Mouse (Mus musculus) brown adipose tissue, adult 24 weeks (tissue): ENCODE measurements around the gene B230217C12Rik. TPM values are rescaled to one million over a fixed set of nuclear protein-coding genes. Genes with fewer than 3 reads are reported as not detected.
"Not testable (repeated sequence)": the region's sequence is repeated elsewhere in the genome, so short reads cannot be mapped to it uniquely, and the experiment has no call there.

Experiments
- H3K27ac ChIP-seq: fragments of 200-500 bp; replicated peaks from 2 replicates; pipeline ENCODE4 v1.5.1; 2012; ENCODE audit warnings: low read depth, mild to moderate bottlenecking, low read length
- H3K4me1 ChIP-seq: fragments of 200-500 bp; 2 replicates; pipeline ENCODE4 v1.6.1; 2012; ENCODE audit warnings: low read length, mixed read lengths; ENCODE audit not compliant: control insufficient read depth, insufficient read depth, insufficient read length
- H3K4me3 ChIP-seq: fragments of 200-500 bp; 2 replicates; pipeline ENCODE4 v1.5.1; 2012; ENCODE audit warnings: low read depth, mild to moderate bottlenecking, low read length, moderate library complexity; ENCODE audit not compliant: insufficient read depth
- polyA plus RNA-seq: library from polyadenylated mRNA; stranded (reverse); fragments of >200 nt; gene quantifications from 2 replicates; pipeline ENCODE4 v1.2.4, GENCODE M21; 2012; ENCODE audit not compliant: missing spikeins, insufficient read depth, insufficient read length

B230217C12Rik gene
- polyA plus RNA-seq, 1 experiment: 0.59 TPM

DNA sequence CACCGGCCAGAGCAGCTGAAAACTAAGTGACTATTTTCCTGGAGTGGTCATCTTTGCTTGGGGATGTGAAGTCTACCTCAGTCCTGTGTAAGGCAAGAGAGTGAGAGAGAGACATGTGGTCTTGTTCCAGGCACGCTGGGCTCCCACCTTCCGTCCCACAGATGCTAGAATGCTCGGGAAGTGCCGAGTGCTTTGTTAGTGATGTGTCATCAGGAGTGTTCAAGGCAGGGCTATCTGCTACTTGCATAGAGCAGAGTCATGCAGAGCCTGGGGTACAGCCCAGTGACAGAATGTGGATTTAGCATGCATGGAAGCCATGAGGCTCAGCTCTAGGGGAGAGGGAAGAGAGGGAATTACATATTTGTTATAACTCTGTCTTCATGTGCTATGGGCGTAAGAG, 12.9 kb upstream of the B230217C12Rik start:
- Histone ChIP-seq H3K27ac (peak overlapping the region; percentile 33), H3K4me3 (no peak overlapping the region), H3K4me1 (peaks cover 60% of the 10 kb centered on the region)

DNA sequence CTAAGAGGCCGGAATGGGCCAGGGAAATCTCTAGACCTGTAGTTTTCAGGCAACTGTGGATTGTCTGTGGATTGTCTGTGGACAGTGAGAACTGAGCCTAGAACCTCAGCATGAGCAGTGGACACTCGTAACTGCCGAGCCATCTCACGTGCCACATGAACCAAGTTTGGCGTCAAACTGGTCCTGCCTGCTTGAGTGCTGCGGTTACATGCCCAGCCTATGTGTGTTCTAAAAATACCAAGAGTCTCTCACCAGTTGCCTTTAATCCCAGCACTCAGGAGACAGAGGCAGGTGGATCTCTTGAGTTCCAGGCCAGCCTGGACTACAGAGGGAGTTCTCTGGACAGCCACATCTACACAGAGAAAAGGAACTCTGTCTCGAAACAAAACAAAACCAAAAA, 11.2 kb upstream of the B230217C12Rik start:
- H3K4me1 ChIP-seq: peaks cover 54% of the 10 kb centered on the region
- no peak overlapping the region for H3K4me3 ChIP-seq
- peak overlapping the region; percentile 18; the same call in 1 of the 2 replicates for H3K27ac ChIP-seq

DNA sequence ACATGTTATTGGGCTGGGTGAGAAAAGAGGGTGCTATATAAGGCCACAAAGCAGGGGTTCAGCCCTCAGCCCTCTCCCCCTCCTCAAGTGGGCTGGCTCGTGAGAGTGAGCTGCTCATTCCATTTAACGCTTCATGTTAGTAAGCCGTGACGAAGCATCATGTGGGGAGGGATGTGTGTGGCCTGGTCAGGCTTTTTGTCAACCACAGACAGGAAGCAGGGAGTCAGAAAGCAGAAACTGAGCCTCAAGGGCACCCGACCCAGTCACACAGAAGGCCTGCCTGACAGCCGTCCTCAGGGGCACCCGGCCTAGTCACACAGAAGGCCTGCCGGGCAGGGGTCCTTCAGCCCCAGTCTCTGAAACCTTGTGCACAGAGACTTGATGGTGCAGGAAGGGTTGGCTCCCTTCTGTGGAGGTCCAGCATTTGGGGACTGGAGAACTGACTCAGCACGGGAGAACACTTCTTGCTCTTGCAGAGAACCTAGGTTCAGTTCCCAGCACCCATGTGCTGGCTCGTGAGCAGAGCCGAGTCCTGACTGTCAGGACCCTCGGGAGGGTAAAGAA, 10.6 kb upstream of the B230217C12Rik start:
- Histone ChIP-seq H3K27ac (peak overlapping the region; percentile 18), H3K4me1 (peaks cover 49% of the 10 kb centered on the region), H3K4me3 (no peak overlapping the region)

DNA sequence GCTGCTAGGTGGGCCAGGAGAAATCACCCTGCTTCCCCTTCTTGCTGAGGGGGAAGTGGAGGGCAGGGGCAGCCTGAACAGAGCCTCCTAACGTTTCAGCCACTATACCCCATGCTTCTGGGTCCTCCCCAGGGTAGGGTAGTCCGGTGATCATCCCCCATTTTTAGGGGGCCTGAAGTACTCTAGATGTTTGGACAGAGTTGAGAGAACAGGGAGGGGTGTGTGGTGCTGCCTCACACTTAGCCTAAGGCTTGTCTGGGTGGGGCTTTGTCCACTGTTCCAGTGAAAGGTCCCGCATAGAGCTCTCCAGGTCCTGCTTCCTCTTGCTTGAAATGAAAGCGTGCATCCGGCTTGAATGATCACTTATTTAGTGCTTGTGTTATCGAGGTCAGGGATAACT, 10.1 kb upstream of the B230217C12Rik start:
- Histone ChIP-seq H3K4me1 (peaks cover 44% of the 10 kb centered on the region), H3K27ac (peak overlapping the region; percentile 18), H3K4me3 (no peak overlapping the region)

DNA sequence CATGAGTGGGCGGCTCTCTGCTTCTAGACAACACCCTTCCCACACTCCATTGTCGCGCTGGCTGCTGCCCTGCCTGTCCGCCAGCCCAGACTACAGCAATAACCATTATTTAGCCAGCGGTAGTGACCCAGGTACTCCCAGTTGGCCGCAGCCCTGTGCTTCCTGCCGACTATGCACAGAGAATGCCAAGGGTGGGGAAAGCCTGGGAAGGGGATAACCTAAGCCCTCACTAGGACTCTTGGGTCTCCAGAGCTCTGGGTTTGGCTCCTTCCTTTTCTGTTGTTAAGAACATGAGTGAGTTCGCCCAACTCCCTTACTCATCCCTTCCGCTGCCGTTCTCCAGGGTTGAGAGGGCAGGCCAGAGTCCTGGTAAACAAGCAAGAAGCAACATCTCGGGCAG, 8.6 kb upstream of the B230217C12Rik start:
- Histone ChIP-seq H3K4me3 (no peak overlapping the region), H3K27ac (peak overlapping the region; percentile 72)

DNA sequence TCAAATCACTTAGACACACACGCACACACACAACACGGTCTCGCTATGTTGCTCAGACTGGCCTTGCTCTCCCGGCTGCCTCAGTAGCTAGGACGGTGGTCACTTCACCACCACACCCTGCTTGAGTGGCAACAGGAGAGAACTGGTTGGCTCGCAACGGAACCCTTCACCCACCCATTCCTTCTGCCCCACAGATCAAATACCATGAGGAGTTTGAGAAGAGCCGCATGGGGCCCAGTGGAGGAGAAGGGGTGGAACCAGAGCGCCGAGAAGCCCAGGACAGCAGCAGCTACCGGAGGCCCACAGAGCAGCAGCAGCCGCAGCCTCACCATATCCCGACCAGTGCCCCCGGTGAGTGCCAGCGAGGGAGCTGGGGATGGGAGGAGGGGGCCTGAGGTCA, 7.2 kb upstream of the B230217C12Rik start:
- no peak overlapping the region for H3K4me3 ChIP-seq
- peaks cover 28% of the 10 kb centered on the region for H3K4me1 ChIP-seq
- H3K27ac ChIP-seq: no peak overlapping the region

More for the DNA sequence above, 8.6 kb upstream of the B230217C12Rik start:
- H3K4me1 ChIP-seq: peaks cover 32% of the 10 kb centered on the region

DNA sequence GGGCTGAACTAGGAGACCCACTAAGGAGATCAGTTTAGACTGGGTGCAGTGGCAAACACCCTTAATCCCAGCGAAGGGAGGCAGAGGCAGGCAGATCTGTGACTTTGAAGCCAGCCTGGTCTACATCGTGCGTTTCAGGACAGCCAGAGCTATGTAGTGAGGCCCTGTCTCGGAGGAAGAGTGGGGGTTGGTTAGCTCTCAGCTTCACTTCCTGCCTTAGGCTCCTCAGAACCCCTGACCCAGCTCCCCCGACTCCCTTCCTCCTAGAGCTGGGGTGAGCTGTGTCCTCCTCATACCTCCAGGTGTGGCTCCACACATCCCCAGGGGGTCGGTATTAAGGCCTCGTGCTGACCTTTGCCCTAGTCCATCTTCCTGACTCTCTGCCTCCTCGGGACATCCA, 4.0 kb upstream of the B230217C12Rik start:
- Histone ChIP-seq H3K27ac (peak overlapping the region; percentile 32), H3K4me3 (no peak overlapping the region), H3K4me1 (peaks cover 13% of the 10 kb centered on the region)

DNA sequence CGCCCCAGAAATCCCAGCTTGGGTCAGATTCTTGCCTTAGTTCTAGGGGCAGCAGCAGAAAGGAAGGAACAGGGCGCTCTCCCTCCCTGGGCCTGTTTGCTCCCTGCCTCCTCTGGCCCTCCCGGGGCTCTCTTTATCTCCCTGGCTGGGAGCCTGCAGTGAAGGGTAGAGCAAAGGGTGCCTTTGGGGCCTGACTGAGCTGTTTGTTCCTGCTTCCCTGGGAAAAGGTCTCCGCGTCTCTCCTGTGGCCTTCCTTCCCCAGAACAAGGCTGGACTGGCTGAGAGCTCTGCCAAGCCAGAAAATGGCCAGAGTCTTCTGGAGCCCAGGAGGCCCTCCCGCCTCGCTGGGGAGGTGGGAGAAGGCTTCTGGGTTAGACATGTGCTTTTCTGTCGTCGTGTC, 3.5 kb upstream of the B230217C12Rik start:
- H3K27ac ChIP-seq: peak overlapping the region; percentile 32; the same call in 1 of the 2 replicates
- H3K4me3 ChIP-seq, H3K4me1 ChIP-seq: not testable (repeated sequence)

DNA sequence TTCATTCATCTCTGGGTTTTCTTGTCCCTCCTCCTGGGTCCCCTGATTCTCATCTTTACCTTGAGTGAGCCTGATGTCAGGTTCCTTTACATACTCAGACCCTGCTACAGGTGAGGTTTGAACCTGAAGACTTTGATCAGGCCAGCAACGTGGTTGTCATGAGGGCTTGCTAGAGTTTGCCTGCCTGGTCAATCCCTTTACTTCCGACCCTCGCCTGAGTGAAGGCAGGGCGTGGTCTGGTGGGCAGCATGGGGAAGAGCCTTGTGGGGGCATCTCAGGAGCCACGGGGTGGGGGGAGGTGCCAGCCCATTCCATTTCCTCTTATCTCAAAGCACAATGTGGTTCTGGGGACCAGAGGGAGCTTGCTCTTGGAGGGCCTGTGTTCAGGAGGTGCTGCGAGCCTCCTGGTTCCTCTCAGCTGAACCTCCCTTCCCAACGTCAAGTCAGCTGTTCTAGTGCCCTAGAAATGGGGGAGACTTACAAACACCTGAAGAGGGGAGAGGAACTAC, 2.9 kb upstream of the B230217C12Rik start:
- Histone ChIP-seq H3K27ac (no peak overlapping the region), H3K4me3 (no peak overlapping the region)

DNA sequence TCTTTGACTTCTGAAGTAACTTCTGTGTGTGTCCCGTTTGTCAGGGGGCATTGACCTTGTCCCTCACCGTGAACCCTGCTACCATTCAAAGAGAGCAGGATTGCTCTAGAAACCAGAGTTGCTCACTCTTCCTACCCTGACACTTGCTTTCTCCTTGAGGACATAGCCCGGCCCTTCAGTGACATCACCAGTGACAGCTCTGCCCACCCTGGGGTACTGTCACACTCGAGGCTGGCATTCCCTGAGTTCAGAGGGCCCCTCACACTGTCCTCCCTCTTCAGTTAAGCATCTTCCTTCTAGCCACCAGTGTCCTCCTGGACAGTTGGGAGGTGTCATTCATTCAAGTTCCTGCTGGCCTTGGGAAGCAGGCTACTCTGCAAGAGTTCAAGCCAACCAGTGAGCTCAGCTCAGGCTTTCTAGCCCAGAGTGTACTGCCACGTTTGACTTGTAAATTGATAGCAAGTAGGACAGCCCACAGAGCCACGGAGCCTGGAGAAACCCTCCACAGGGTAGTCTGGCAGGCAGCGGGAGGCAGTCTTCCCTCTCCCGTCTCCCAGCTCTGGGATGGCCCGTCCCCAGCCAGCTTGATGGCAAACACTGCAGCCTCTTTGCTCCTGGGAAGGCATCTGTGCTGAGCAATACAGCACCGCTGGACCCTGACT, 1.7 kb upstream of the B230217C12Rik start:
- peaks cover 4% of the 10 kb centered on the region; the same call in 1 of the 2 replicates for H3K4me1 ChIP-seq
- H3K27ac ChIP-seq: peak overlapping the region; percentile 20; the same call in 1 of the 2 replicates
- H3K4me3 ChIP-seq: no peak overlapping the region

More for the DNA sequence above, 2.9 kb upstream of the B230217C12Rik start:
- peaks cover 4% of the 10 kb centered on the region; the same call in 1 of the 2 replicates for H3K4me1 ChIP-seq

DNA sequence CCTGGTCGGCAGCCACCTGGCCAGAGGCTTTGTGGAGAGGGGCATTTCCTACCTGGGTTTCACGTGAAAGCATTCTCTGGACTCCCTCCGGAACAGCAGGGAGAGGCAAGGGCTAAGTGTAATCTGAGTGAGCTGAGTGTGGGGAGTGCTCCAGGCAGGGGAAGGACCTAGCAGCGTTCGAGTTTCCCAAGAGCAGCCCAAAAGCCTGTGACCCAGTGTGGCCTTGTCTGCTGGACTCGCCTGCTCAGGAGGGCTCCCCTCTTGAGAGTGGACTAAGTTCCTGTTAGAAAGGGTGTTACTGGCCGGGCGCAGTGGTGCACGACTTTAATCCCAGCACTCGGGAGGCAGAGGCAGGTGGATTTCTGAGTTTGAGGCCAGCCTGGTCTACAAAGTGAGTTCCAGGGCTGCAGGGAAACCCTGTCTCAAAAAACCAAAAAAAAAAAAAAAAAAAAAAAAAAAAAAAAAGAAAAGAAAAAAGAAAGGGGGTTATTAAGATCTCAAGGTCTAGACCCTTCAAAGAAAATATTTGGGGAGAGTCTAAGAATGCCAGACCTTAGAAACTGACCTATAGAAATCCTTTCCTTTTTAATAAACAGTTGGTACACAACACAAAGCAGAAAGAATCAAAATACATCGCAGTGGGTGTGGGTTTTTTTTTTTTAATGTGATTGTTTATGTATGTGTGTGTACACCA, 992 bp upstream of the B230217C12Rik start:
- H3K4me1 ChIP-seq: peaks cover 4% of the 10 kb centered on the region; the same call in 1 of the 2 replicates
- no peak overlapping the region for H3K4me3 ChIP-seq
- 0 out of 2 replicates have a peak overlapping the region, but pooled peaks have one; percentile 20 for H3K27ac ChIP-seq

DNA sequence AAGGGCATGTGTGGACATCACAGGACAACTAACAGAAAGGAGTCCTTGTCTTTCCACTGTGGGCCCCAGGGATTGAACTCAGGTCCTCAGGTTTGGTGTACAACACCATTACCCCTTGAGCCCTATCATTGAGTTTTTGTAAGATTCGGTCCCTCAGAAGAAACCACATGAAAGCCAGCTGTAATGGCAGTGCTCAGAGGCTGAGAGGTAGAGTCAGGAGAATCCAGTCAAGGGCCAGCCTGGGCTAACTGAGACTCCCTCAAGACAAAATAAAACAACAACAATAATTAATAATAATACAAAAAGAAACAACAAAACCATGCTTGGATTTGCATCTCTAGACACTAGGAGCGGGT, 467 bp upstream of the B230217C12Rik start:
- Histone ChIP-seq H3K4me3 (no peak overlapping the region), H3K27ac (no peak overlapping the region), H3K4me1 (peaks cover 4% of the 10 kb centered on the region; the same call in 1 of the 2 replicates)

DNA sequence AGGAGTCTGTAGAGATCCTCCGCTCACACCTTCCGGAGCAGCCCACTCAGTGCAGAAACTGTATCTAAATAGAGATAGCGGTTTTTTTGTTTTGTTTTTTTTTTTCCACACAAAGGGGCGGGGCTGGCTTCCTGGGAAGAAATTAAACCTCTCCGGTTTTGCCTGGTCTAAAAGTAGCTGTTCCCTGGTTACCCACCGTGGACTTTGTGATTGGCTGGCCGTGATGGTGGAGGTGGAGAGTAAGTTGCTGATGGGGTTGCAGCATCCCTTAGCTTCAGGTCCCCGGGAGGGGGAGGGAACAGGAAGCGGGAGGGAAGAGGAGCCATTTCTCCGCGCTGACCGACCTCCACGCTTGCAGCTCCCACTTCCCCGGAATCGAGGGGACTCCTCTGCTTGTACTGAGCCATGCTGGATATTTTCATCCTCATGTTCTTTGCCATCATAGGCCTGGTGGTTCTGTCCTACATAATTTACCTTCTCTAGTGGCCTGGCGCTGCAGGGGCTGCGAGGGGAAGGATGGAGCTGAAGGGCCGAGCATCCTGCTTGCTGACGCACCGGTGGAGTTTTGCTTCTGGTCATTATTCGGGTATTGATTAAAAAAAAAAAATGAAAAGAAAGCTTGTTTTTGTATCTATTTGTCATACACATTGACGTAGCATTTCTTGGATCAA, 546 bp downstream of the B230217C12Rik start:
- Histone ChIP-seq H3K27ac (peak overlapping the region; percentile 65), H3K4me3 (peak overlapping the region; percentile 57), H3K4me1 (peaks cover 4% of the 10 kb centered on the region; the same call in 1 of the 2 replicates)

DNA sequence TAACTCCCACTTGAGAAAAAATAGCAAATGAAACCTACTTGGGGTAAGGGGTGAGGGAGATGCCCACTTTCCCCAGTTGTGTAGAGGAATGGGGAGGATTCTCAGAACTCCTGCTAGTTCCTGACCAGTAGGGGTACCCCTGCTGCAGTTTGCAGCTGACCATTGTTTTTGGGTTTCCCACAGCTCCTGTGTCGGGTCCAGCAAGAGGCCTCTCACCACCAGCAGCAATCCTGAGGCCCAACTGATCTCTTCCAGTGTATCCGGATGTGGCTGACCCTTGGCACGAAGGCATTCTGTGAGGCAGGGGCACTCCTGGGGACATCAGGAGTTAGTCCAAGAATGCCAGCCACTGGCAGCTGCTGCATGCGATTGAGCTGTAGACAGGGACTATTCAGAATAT, 1.4 kb downstream of the B230217C12Rik start:
- Histone ChIP-seq H3K4me3 (no peak overlapping the region), H3K4me1 (peaks cover 4% of the 10 kb centered on the region; the same call in 1 of the 2 replicates), H3K27ac (no peak overlapping the region)

DNA sequence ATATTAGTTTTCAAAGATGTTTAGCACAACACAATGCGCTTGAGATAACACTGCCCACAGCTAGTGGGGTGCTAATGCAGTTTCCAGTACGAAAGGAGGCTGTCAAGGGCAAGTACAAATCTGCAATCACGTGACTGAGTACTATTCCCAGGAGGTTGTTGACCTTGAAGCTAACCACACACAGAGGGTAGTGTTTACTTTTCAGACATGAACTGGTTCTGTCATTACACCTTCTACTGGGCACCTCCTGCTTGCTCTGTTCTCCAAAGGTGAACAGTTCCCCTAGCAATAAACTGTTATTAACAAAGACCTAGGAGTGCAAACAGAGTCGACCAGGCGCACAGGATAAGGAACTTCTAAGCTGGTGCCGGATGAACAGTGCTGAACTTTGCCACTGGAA, 9.8 kb downstream of the B230217C12Rik start:
- Histone ChIP-seq H3K4me3 (no peak overlapping the region), H3K4me1 (no peaks in the 10 kb centered on the region), H3K27ac (peak overlapping the region; percentile 85)
